Mouse (Mus musculus) adrenal gland, adult 10 weeks (tissue): ENCODE data around the gene Ttll4. TPM values are rescaled to one million over a fixed set of nuclear protein-coding genes. Genes with fewer than 3 reads are reported as not detected.

Experiments
- polyA plus RNA-seq: library from polyadenylated mRNA; stranded (reverse); fragments of 350-450 nt; fragmentation: Illumina TruSeq; extraction: RNeasy Lipid Tissue Mini Kit (QIAGEN cat#74804); gene quantifications from one replicate; pipeline ENCODE4 v1.2.3, GENCODE M21; 2014; ENCODE audit warnings: low read depth, low replicate concordance

The Ttll4 gene
- 17.4 TPM for polyA plus RNA-seq

GRCm38 (mm10) chr1:74661448-74662195, at the start of gene Ttll4:
TSS of gene Ttll4 (plus strand) at chr1:74661745.

DNA sequence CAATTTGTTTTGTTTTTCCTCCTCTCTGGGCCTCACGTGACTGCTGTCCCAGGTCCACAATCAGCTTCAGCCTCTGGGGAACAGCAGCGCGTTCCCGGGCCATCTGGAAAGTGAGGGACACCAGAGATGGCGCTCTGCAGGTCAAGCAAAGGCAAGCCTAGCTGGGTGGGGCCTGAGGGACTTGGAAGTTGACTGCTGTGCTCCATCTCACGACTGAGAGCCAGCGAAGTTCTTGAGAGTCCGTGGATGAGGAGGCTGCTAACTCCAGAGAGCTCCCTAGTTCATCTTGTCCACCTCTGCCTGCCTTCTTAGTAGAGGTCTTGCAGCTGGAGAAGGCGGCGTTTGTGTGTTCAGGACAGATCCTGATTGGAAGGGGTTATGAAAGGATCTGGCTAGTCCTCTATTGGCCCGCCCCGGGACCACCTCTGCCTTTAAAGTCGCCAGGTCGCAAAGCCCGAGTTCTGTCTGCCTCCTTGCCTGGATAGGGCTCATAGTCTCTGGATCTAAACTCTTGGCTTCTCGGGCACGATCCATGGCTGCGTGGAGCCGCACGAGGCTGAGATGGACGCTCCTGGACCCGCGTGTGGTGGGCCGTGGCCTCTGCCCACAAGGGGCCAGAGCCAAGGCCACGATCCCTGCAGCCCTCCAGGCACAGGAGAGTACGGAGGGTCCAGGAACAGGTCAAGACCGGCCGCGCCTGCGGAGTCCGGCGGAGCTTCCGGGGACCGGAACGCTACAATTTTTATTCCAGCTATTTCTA, 51.7 kb downstream of the Ttll4 start, which contains the start of gene Cyp27a1:
Gene Cyp27a1 (plus strand): TSS at position 476 of the 760 bp plus-strand sequence.

DNA sequence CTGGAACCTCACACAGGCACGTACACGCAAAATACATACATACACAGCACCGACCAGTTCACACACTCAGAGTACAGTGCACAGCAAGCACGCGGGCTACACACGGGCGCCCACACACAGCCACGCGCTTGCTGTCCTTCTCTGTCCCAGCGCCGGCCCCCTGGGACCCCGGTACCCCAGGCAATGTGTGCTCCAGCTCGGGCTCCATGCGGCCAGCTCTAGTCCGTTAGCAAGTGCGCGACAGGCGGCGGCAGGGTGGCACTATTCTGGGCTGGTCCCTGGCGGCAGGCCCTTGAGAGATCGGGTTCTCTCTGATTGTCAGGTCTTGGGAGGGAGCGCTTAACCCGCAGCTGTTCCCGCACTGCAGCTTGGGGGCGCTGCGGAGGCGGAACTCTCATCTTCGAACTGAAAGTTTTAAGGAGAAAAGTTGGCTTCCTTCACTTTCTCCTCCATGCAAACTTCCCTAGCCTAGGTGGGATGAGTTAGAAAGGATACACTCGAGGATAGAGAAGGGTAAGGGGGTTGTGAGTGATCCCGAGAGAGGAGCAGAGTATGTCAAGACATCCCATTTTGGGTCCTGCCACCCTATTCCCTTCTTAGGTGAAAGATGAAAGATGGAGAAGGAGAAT, 87.2 kb downstream of the Ttll4 start, which contains the start of gene Prkag3:
Gene Prkag3 (minus strand): TSS at position 579 of the 629 bp plus-strand sequence.

Other genes starting within 250 kb of the Ttll4 start
- 30.3 TPM for gene Cnot9, start 155.7 kb upstream of the Ttll4 start, polyA plus RNA-seq
- 0.52 TPM for gene Plcd4, start 118.9 kb upstream of the Ttll4 start, polyA plus RNA-seq
- 21.5 TPM for gene Usp37, start 117.5 kb upstream of the Ttll4 start, polyA plus RNA-seq
- gene Zfp142, start 73.5 kb upstream of the Ttll4 start, polyA plus RNA-seq, result 5.2 TPM
- 8.0 TPM for gene Bcs1l, start 73.5 kb upstream of the Ttll4 start, polyA plus RNA-seq
- gene Rnf25, start 60.3 kb upstream of the Ttll4 start, polyA plus RNA-seq, result 13.6 TPM
- gene Stk36, start 60.3 kb upstream of the Ttll4 start, polyA plus RNA-seq, result 1.3 TPM
- gene Cyp27a1, start 51.8 kb downstream of the Ttll4 start, polyA plus RNA-seq, result 1.8 TPM
- 0.41 TPM for gene Prkag3, start 87.5 kb downstream of the Ttll4 start, polyA plus RNA-seq
- 0.93 TPM for gene Wnt6, start 110.1 kb downstream of the Ttll4 start, polyA plus RNA-seq
- not detected for gene Wnt10a, start 129.8 kb downstream of the Ttll4 start, polyA plus RNA-seq
- gene Cdk5r2, start 193.2 kb downstream of the Ttll4 start, polyA plus RNA-seq, result 0.41 TPM
- 0.52 TPM for gene Fev, start 223.7 kb downstream of the Ttll4 start, polyA plus RNA-seq
- not detected for gene Cryba2, start 231.4 kb downstream of the Ttll4 start, polyA plus RNA-seq